Mouse (Mus musculus): ENCODE measurements around the gene Cdk8.
"Not testable (repeated sequence)": the region's sequence is repeated elsewhere in the genome, so short reads cannot be mapped to it uniquely, and the experiment has no call there.

Cdk8 gene

DNA sequence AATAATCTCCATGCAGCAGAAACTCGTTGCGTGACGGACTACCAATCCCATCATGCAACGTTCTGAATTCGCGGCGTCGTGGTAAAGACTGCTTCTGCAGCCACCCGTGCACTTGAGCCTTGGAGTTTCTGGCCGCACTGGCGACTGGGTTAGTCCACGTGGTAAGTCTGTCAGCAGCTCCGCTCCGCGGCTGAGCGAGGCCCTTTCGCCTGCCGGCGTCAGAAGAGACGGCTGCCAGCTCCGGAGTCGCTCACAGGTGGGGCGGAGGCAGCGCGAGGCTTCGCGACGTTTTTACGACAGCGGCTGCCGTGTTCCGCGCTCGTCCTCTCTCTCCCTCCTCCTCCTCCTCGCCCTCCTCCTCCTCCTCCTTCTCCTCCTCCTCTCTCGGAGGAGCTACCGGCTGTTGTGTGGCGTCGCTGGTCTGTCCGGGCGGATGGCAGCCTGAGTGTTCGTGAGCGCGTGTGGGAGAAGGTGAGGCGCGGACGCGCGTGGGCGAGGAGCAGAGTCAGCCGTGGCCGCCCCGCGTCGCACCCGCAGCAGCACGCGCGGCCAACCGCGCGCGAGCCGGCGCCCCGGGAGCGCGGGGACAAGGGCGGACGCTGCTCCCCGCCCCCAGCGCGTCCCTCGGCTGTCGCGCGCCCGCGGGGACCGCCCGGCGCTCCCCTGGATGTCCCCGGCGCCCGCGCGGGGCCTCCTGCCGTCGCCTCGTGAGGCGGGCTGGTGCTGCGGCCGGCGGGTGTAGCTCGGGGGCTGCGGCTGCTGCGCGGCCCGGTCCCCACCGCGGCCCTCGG, at the start of gene Cdk8:
TSS of gene Cdk8 (plus strand) at position 367 of the 791 bp plus-strand sequence.
- DNase-seq (ENCODE audit: low spot score in 2 of 2), result peak; percentile 88 to 90

DNA sequence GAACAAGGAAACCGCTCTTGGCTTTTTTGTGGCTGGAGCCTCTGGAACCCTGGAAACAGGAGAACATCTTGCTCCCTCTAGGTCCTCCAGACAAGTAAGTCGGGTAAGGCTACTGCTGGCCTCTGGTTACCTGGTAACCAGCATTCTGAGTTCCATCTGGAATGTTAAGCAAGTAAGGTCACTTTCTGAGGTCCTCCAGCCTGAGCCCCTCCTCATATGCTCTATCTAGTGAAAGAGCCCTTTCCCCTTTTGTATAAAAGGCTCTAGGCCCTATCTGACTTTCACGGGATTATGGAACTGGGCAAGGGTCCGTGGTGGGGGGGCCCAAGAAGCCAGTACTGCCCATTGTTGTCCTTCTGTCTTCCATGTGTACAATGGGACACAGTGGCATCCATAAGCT, 45.8 kb upstream of the Cdk8 start, which contains the start of gene 1700001J03Rik:
TSS of gene 1700001J03Rik (minus strand) at position 101 of the 400 bp plus-strand sequence.
- DNase-seq (ENCODE audit: low spot score in 2 of 2), result not testable (repeated sequence)

DNA sequence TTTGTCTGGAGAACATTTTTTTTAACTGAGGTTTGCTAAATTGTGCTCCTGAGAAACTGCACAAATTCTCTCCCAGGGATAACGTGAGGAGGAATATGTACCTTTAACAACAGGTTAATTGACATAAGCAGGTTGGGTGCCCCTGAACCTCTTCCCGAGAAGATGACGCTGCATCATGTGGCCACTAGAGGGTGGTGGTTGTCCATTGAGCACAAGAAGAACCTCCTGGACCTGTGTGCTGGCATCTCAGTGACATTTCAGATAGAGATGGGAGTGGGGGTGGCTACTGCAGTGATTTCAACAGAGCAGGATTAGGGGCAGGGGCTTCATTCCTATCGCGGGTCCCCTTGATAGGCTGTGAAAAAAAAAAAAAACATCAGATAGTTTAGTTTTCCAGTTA, 43.6 kb upstream of the Cdk8 start:
- DNase-seq (ENCODE audit: low spot score in 2 of 2), result peak; percentile 54 to 61

DNA sequence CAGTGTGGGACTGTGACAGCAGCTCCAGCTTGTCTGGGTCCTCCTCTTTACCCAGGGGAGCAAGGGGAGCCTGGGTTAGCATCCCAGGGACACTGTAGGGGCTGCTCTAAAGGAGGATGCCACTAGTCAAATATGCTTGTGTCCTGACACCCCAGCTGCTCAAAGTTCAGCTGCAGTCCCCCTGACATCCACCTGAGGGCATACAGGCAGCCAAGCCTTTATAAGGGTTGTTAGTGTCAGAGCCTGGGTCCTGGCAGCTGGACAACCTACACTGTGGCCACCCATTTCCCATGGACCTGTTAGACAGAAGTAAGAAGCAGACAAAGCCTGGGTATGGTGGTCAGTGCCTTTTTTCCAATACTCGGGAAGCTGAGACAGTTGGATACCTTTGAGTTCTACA, 42.9 kb upstream of the Cdk8 start:
- DNase-seq (ENCODE audit: low spot score in 2 of 2), result no peak

DNA sequence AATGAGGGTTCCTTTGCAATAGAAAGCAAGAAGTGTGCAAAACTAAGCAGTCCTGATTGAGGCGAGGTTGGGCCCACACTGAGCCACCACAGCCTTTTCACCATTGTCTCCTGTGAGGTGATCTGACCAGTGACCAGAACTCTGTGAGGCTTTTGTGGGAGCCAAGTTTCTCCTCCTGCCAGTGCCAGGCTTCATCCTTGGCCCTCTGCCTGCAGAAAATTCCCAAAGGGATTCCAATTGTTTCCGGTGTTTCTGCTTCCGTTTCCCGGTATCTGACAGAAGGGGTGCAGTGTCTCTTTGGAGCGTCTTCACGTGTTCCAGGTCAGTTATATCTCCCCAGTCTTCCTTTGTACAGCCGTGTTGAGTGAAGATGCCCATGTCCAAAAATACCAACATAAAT, 42.3 kb upstream of the Cdk8 start:
- no peak for DNase-seq (ENCODE audit: low spot score in 2 of 2)

DNA sequence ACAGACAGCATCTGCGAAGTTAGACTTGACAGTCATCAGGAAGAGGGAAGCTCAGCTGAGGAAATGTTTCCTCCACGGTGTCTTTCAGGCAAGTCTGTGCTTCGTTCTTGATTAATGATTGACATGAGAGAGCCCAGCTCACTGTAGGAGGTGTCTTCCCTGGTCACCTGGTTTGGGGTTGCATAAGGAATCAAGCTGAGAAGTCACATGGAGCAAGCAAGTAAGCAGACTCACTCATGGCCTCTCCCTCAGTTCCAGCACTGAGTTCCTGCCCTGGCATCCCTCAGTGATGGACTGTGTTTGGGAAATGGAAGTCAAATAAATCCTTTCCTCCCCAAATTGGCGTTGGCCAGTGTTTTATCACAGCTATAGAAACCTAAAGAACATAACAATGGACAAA, 40.9 kb upstream of the Cdk8 start:
- DNase-seq (ENCODE audit: low spot score in 2 of 2), result no peak

DNA sequence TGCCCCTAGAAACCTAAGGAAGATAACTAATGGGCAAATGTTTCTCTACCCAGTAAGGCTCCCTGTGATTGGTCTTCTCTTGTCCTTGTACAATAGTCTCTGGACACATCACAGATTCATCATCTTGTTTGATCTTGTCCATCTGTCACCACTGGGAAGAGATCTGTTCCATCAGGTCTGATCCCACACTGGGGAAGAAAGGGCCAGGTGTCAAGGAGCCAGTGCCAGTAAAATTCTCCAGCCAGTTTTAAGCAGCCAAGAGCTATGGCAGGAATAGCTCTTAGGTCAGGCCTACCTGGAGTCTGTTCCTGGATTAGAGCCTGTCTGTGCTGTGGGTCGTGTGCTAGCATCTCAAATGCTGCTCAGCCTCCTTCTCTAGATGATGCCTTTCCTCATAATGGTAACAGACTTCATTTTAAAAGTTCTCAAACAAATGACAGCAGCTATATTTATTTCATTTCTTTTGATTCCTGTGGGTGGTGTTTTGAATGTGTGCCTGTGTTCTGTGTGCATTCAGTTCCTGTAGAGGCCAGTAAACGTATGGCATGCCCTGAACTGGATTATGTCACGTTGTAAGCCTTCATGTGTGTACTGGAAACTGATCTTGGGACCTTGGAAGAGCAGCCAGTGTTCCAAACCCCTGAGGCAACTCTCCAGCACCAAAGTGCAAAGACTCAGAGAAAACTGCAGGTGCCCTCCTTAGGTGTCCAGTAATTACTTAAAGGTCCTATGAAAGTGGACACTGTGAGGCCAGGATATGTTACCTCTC, 40.3 kb upstream of the Cdk8 start:
- DNase-seq (ENCODE audit: low spot score in 2 of 2), result no peak

DNA sequence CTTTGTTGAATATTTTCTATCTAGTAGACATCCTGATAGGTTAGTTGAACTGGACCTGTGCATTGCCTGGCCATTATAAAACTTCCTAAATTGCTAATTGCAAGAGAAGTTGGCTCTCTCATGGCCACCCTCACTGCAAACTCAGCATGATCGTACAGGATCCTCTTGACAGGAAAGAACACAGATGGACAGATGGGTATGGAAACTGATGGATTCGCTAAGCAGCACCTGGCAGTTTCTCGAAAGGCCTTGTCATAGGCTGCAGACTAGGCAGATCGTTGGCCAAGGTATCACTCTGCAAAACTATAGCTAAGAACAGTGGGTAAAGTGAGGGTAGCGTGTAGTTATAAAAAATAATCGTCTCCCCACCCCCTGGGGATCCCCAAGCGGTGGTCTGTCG, 37.7 kb upstream of the Cdk8 start:
- no peak for DNase-seq (ENCODE audit: low spot score in 2 of 2)

DNA sequence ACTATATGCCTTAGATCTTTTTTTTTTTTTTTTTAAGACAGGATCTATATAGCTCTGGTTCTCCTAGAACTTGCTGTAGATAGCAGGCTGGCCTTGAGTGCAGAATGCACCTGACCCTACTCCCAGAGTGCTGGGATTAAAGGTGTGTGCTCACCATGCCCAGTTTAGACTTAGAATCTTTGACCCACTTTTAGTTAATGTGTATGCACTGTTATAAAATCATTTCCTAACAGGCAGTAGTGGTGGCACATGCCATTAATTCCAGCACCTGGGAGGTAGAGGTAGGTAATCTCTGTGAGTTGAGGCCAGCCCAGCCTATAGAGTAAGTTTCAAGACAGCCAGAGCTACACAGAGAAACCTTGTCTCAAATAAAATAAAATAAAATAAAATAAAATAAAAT, 32.0 kb upstream of the Cdk8 start:
- DNase-seq (ENCODE audit: low spot score in 2 of 2), result no peak

DNA sequence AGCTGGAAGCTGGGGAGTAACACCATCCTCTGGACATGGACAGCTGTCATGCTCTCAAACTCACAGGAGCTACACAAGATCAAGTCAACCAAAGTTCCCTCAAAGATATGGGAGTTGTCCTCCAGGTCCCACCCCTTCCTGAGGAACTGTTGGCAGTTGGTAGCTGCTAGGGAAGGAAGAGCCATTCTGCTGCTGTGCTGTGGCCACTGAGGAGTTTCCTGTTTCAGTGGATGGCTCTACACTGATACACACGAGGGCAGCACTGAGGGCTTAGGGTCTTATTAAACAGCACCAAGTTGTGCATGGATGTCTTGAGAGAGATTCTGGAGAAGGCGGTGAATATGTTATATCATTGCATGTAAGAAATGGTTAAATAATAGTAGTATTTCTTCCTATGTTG, 31.5 kb upstream of the Cdk8 start:
- no peak for DNase-seq (ENCODE audit: low spot score in 2 of 2)

DNA sequence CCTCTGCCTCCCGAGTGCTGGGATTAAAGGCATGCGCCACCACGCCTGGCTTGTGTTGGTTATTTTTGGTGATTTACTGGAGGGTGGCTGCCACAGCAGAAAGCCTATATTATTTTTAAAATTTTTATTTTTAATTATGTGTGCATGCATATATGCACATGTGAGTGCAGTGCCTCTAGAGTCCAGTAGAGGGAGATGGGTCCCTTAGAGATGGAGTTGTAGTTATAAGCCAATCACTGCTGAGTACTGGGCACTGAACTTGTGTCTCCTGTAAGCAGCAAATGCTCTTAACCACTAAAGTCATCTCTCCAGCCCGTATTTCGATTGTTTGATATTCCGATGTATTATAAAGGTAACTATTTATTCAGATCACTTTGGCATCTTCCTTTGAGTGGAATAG, 30.4 kb upstream of the Cdk8 start:
- DNase-seq (ENCODE audit: low spot score in 2 of 2), result no peak

DNA sequence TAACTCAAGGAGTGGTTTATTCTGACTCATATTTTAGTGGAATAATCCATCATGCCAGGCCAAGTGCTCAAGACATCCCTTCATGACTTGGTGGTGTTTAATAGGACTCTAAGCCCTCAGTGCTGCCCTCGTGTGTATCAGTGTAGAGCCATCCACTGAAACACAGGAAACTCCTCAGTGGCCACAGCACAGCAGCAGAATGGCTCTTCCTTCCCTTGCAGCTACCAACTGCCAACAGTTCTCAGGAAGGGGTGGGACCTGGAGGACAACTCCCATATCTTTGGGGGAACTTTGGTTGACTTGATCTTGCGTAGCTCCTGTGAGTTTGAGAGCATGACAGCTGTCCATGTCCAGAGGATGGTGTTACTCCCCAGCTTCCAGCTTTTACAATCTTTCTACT, 27.1 kb upstream of the Cdk8 start:
- DNase-seq (ENCODE audit: low spot score in 2 of 2), result no peak

DNA sequence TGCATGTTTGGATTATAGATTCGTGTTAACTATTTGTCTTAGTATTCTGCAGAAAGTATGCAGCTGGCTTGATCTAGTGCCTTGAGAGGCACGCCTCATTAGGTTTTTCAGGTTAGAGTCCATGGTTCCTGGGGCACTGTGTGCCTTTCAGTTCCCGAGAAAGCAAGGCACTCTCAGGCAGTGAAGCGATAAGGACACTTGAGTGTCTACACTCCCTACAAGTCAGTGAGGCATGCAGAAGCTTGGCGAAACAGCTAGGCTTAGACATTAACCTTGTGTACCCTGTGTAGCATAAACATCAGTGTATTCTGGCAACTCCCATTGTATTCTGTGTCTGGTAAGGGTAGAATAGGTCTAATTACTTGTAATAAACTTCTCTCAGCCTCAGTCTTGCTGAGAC, 25.5 kb upstream of the Cdk8 start:
- DNase-seq (ENCODE audit: low spot score in 2 of 2), result no peak

DNA sequence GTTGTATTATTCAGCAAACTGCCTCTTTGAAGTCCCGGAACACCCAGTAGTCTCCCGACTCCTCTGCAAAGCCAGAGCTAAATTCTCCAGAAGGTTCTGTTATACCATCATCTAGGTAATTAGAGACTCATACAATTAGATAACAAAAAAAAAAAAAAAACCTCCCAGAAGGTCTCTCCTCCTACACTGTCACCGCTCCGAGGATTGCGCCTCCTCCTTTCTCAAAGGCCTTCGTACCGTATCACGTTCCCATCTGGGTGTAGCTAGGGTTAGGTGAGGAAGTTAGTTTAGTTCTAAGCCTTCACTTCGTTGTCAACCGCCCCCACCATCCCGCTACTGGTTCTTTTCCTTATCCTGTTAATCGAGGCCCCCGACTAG, 10.5 kb upstream of the Cdk8 start:
- DNase-seq (ENCODE audit: low spot score in 2 of 2), result no peak

DNA sequence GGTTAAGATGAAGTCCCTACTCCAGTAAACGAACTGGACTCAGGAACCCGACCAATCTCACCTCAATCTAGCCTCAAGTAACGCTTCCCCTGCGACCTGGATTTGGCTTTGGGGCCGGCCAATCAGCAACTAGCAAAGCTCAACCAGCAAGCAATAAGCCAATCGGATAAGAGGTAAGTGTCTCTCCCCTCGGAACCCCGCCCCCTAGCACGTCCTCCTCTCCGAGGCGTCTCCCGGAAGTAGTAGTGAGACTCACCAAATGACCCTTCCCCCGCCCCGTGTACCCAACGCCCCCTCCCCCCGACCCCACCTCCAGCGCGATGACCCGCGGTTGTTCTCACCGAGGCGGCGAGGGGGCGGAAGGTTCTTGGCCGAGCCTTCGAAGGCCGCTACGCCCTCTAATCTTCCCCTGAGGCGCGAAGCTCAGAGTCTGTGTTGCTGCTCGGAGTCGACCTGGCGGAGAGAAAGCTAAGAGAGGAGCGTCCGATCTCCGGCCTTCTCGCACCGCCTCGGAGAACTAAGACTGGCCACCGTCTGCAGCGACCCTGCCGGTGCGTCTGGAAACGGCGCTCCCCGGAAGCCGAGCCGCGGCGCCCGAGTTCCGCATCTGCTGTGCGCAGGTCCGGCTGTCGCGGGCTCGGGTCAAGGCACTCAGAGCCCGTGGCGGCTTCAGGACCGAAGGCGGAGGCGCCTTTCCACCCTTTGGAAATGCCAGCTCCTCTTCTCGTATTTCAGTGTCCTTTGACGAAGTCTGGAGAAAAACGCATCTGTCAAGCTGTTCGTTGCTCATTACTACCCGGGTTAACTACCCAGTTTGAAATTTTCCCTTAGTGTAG, 9.9 kb upstream of the Cdk8 start, which contains the start of gene Rnf6:
TSS of gene Rnf6 (minus strand) at position 677 of the 836 bp plus-strand sequence.
- peak; percentile 80 to 94 for DNase-seq (ENCODE audit: low spot score in 2 of 2)

DNA sequence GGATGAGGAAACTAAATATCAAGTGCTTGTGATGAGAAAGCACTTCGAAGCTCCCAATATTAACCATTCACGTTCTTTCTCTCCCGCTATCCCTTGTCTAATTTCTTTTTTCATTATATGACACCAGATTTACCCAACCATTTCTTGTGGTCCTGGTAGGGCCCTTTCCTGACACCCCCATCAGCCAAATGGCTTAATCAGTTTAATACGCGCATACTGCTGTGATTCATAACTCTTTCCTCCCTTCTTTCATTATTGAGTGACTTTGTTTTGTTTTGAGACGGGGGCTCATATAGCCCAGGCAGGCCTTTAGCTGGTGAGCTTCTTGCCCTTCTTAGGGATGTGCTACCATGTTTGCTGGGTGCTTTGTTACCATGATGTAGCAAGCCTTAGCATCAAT, 9.3 kb upstream of the Cdk8 start:
- no peak for DNase-seq (ENCODE audit: low spot score in 2 of 2)

DNA sequence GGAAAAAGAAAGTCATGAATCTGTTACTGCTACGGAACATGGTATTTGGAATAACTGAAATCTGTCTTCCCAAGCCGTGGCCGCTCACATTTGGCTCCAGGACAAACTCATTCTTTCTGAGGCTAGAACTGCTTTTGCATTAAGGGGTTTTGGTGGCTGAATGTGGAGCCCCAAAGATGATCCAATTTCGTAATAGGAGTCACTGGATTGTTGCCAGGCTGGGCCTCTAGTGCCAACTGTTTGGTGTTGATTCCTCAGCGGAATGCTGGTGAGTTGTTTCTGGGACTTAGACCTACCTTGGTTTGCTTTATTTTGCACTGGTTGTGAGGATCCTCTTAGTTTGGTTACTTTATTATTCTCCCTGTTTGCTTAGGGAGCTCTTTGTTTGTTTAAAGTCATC, 7.2 kb upstream of the Cdk8 start:
- peak in 1 of 2 experiments; percentile 38 for DNase-seq (ENCODE audit: low spot score in 2 of 2)

DNA sequence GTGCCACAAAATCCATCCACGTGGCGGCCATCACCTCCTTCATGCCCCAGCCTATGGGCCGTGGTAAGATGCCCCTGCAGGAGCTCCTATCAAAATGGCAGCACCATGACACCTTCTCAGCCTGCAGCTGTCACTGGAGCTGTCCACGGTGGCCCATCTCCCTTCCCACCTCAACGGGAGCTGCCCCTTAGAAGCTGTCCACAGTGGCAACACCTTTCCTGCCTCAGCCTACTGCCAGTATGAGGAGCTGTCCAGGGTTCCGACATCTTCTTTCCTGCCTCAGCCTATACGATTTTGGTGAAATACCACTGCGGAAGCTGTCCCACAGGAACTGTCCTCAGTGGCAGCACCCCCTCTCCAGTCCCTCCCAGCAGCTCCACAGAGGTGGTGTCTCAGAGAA, 3.5 kb upstream of the Cdk8 start:
- DNase-seq (ENCODE audit: low spot score in 2 of 2), result no peak

DNA sequence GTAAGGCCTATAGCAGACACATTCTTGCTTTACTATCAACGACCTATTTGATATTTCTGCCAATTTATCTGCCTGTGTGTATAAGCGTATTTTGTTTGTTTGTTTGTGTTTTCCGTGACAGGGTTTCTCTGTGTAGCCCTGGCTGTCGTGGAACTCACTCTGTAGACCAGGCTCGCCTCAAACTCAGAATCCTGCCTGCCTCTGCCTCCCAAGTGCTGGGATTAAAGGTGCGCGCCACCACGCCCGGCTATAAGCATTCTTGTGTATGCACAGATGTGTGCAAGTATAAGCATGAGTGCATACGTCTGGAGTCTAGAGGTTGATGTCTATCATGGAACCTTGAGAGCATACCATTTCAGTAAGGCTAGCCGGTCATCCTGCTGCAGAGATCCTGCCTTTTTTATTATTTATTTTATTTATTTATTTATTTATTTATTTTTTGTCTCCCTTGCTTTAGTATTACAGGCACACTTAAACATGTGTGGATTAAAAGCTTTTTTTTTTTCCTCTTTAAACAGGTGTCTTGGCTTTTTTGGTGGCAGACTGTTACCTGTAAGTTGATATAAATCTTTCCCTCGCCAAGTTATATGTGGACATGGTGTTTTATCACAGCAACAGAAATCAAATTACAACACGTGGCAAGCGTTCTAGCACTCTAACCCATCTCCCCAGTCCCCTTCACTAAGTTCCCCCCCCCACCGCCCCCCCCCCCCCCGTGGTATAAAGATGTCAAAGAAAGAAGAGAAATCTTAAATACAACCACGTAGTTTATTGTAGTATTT, 970 bp upstream of the Cdk8 start:
- DNase-seq (ENCODE audit: low spot score in 2 of 2), result no peak

DNA sequence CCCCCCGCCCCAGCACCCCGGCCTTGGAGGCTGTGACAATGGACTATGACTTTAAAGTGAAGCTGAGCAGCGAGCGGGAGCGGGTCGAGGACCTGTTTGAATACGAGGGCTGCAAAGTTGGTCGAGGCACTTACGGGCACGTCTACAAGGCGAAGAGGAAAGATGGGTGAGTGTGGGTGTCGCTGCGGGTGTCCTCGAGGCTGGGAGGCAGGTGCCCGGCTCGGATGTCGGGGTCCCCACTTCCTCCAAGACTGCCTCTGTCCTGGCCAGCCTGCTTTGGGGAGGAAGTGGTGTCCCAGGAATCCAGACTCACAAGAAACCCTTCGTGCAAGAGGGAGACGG, 596 bp downstream of the Cdk8 start:
- DNase-seq (ENCODE audit: low spot score in 2 of 2), result no peak

DNA sequence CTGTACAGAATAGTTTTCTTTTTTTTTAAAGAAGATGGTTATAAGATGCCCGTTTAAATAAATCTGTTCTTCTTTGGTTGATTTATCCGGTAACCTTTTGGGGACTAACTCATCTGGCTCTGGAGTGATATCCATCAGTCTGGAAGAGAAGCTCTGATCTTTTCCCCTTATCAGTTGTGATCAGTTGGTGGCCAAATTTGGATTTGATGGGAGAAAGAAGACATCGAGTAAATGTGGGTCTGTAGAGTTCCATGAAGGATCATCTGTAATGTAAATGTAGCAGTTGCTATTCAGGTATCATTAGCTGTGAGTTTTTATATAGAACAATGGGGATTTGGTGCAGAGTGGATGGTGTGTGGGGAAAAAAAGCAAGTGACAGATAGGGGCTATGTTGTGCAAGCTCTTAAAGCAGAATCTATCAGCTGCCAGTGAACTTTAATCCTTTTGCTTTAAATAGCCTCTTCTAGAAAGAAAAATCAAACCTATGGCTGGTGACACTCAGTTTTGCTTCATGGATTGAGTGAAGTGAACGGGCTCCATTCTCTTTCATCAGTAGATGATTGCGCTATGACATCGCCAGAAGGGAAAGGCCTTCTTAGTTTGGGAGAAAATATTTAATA, 1.1 kb downstream of the Cdk8 start:
- no peak for DNase-seq (ENCODE audit: low spot score in 2 of 2)

Measured in urinary bladder, postnatal 36 days (tissue).